In genomic region chr17:26276711-26277110, GRCm38 (mm10) we compare ENCODE assay signal across 8 mouse cellular contexts. TPM values are rescaled to one million over a fixed set of nuclear protein-coding genes. Genes with fewer than 3 reads are reported as not detected.
DNase-seq lines count a peak whose midpoint lies in the region; ATAC-seq and TF ChIP-seq lines count a peak whose summit lies in the region.

No protein-coding gene starts in this region.

- peaks cover 39% of the 10 kb centered on the region for H3K36me3 ChIP-seq in ES-E14 (ENCODE audit: control insufficient read depth, insufficient read depth, low read length, poor library complexity, severe bottlenecking)

- peak; percentile 61 to 63 for DNase-seq in cerebellum, postnatal 10 days
- DNase-seq in cerebellum, adult 9-10 months: no peak
- DNase-seq in layer of hippocampus, postnatal 10 days (ENCODE audit: low spot score in 2 of 2): peak; percentile 37 to 48
- DNase-seq in layer of hippocampus, adult 11-12 months (ENCODE audit: low spot score): no peak
- peak; percentile 40 for DNase-seq in ES-E14 (ENCODE audit: low read depth, low spot score)
- DNase-seq in induced T-regulatory cell, adult 2 months (ENCODE audit: low read depth): peak; percentile 67
- peak; percentile 61 for DNase-seq in retina, embryonic 14.5 days (ENCODE audit: low spot score)

- in situ Hi-C loops in ES-E14 (cut with MboI; ENCODE audit: low sequenced_read_pairs in 2 of 2, unreplicated experiment in 2 of 2): no loop called here

- H3K4me3 ChIP-seq in ES-E14 (ENCODE audit: insufficient read depth in 1 of 2, low read depth in 1 of 2, low read length in 2 of 2, poor library complexity in 1 of 2, severe bottlenecking in 1 of 2): no peak overlapping the region

- H3K4me1 ChIP-seq in ES-E14 (ENCODE audit: control insufficient read depth in 2 of 2, insufficient read depth in 2 of 2, low read length in 2 of 2, poor library complexity in 1 of 2): peaks cover 0 to 2% of the 10 kb centered on the region in 2 experiments; a peak in 1 of 4 replicates

- no peak overlapping the region for H3K9ac ChIP-seq in ES-E14 (ENCODE audit: insufficient read depth, low read depth, low read length, poor library complexity, severe bottlenecking)

- H3K27ac ChIP-seq in ES-E14 (ENCODE audit: insufficient read depth, low read depth, low read length, poor library complexity, severe bottlenecking): no peak overlapping the region

- no peak for ATAC-seq in monocyte, adult 5-6 weeks (replicated peaks; ENCODE audit: insufficient number of reproducible peaks, low FRiP score, low TSS enrichment, poor library complexity, severe bottlenecking)

- no peaks in the 10 kb centered on the region for H3K9me3 ChIP-seq in ES-E14 (ENCODE audit: control insufficient read depth, insufficient read depth, low read depth, low read length)

TF ChIP-seq in ES-E14, 5 proteins besides CTCF, POLR2A, EP300 and RAD21:
- TF ChIP-seq CHD2 (IDR thresholded peaks at IDR 0.05; ENCODE audit: low read depth, low read length) (no peak), MAFK (IDR thresholded peaks at IDR 0.05; ENCODE audit: insufficient read depth, low read depth, low read length) (no peak), HCFC1 (IDR thresholded peaks at IDR 0.05; ENCODE audit: borderline replicate concordance, insufficient read depth, low read length) (no peak), ZNF384 (IDR thresholded peaks at IDR 0.05; ENCODE audit: low read depth, low read length) (no peak; the same call in 1 of the 2 replicates), ZC3H11A (IDR thresholded peaks at IDR 0.05; ENCODE audit: borderline replicate concordance, low read depth, low read length) (no peak)
TF ChIP-seq in ES-E14: peak in this region for 0.

RNA-seq across cellular contexts. Expression of gene Luc7l, which starts 24.0 kb away (rescaled TPM):
- total RNA-seq in layer of hippocampus, postnatal 10 days (2021): 10 to 100 TPM; 85.3 to 93.4 TPM
- 112 and 115 TPM in 2 replicates for total RNA-seq in ES-E14 (2012; rRNA removed)
- 80.4 to 111 TPM (median 109 TPM) in 3 replicates for total RNA-seq in monocyte, adult 5-6 weeks (2017)

RNA-seq across cellular contexts. Expression of gene Fam234a, which starts 32.7 kb away (rescaled TPM):
- total RNA-seq in layer of hippocampus, postnatal 10 days (2021): 10 to 100 TPM; 19.9 to 23.3 TPM
- 22.1 and 28.4 TPM in 2 replicates for total RNA-seq in ES-E14 (2012; rRNA removed)
- total RNA-seq in monocyte, adult 5-6 weeks (2017): 37.3 to 55.5 TPM (median 45.4 TPM) in 3 replicates

Comparison
In these comparisons a context has a peak if more than half of its experiments do, and no peak if none do; other contexts are left out.
1. DNase-seq: peak in cerebellum, postnatal 10 days (2 of 2), layer of hippocampus, postnatal 10 days (2 of 2), ES-E14 (single experiment), induced T-regulatory cell, adult 2 months (single experiment) and retina, embryonic 14.5 days (single experiment); none in cerebellum, adult 9-10 months (single experiment) and layer of hippocampus, adult 11-12 months (single experiment).